Mouse (Mus musculus) right cerebral cortex, postnatal 4 days (tissue): ENCODE results near the gene Ccdc28b.

Source experiments
- DNase-seq: peaks from one replicate; pipeline ENCODE4 v3.0.0-alpha.2; 2022

Ccdc28b gene

DNA sequence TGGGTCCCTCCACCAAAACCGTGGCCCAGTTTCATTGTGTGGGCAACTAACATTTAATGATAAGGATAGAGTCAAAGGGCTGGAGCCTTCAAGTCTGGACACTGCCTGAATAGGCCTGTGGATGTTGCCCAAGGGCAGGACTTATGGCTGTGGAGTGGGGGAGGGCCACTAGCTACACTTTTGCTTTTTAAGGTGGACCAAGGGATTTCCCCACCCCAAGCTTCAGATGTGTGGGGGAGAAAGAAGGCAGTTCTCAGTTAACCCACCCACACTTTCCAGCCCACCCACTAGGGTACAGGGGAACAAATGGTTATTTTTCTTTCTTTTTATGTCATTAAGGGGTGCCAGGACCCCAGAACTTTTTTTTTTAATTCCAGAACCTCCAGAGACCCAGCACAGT lies 39.4 kb downstream of the Ccdc28b start:
- DNase-seq, result no peak

DNA sequence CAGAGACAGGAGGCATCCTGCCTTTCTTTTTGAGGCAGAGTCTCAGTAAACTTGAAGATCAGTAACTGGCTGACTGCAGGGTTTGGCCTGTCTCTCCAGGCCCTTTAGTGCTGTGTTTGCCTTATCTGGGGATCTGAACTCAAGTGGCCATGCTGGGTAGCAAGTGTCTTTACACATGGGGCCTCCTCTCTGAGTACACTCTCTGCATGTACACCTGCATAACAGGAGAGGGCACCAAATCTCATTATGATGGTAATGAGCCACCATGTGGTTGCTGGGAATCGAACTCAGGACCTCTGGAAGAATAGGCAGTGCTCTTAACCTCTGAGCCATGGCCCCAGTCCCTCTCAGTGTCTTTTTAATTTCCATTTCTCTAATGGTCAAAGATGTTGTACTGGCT lies 41.5 kb downstream of the Ccdc28b start:
- DNase-seq, result no peak

DNA sequence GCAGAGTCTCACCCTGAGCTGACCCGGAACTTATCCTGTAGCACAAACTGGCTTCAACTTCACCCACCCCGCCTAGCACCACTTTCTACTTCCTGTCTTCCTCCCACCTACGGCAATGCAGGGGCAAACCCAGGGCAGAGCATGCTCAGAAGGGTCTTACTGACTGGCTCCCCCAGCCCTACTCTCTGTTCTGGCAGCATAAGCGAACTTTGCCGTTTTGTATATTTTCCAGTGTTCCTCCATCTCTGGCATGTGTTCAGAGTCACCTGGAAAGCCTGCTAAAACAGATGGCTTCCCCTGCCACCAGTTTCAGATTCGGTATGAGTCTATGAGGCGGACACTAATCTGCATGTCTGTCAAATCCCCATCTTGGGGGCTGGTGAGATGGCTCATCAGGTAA lies 43.4 kb downstream of the Ccdc28b start:
- DNase-seq, result no peak

DNA sequence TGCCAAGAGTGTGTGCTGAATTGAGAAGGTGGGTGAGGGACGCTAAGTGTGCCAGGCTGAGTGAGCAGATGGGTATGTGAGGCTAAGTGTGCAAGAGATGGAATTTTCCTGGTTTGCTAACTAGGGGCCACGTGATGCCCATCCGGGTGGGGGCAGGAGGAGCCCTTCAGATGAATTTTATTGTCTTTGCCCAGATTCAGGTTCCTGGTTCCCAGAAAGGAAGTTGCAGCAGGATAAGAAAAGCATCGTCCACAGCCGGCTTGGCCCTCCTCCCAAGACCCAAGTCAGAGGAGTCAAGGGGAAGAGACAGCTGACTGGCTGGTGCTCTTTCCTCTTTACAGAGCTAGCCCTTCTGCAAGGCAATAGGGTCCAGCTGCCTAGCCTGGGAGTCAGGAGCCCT lies 45.3 kb downstream of the Ccdc28b start, which contains the start of gene Fam167b:
Fam167b (minus strand) TSS at position 84 of the 400 bp plus-strand sequence.
- DNase-seq, result no peak

DNA sequence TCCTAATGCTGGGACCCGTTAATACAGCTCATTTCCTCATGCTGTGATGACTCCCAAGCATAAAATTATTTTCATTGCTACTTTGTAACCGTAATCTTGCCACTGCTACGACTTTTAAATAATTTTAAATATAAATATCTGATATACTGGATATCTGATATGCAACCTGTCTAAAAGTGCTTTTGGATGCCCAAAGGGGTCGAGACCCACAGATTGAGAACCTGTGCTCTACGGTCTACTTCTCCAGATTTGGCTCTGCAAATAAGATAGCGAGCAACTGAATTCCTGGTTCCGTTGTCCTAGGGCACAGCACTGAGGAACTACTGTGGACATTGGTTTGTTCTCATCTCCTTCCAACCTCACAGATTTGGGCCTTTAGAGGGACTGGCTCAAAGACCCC lies 46.1 kb downstream of the Ccdc28b start:
- no peak for DNase-seq

DNA sequence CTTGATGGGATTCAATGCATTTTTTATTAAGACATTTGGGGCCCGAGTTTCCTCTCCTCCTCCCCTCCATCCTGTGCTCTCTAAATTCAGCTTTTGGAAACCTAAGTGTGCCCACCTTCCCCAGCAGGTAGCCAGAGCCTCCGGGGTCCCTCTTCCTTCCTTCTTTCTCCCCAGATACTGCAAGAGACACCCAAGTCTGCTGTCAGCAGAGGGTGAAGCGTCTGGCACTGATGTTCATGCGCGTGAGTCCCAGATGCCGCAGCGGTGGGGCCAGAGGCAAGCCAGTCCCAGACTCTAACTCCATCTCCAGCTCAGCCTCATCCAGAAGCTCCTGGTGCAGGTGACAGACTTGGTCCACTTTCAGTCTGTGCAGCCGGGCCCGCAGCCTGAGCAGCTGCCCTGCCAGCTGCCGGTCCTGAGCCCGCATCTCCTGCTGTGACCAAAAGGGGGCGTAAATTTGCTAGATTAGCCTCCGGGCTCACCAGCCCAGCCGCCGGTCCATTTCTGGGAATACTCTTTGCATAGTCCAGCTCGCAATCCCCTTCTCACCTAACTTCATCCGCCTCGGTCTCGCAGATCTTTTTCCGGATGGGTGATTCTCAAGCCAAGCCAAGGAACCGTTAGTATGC lies 46.8 kb downstream of the Ccdc28b start:
- DNase-seq, result peak; percentile 53

DNA sequence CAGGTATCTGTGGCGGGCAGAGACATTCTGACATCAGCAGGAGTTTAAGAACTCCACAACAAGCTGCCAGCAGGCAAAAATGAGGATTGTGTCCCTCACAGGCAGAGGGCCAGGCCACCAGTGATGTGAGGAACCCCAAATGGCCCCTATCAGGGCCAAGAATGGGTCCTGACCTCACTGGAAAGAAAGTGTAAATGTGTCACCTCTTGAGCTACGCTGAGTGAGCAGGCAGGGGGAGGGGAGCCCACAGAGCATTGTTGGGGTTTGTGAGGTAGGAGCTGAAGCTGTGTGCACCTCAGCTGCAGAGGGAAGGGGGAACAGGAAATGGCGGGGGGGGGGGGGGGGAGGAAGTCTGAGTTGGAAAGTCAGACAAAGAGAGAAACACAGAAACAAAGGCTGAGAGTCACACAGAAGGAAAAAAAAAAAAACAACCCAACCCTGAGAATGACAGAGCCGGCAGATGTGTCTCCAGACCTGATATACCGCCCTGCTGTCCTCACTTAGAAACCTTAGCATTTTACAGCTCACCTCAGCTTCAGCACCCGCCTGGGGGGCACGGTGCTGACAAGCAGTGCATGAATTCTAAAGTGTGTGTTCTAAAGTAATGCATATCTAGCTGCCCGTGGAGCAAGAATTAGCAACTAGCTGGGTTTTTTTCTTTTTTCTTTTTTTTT lies 48.4 kb downstream of the Ccdc28b start:
- DNase-seq, result no peak

DNA sequence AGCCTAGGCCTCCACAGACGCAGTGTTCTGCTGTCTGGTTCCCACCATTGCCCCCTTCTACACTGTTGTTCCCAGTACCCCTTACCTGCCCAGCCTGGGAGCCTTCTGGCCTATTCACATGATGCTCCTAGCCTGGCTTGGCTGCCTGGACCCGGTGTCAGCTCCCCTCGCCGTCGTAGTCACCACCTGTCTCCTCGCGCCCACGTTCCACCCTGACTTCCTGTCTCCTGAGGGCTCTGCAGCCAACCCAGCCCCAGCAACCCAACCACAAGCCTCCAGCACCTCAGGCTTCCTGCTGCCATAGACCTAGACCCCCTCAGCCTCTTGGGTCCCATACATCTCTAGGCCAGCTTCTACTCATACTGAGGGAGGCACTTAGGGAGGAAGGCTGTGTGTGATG lies 50.3 kb downstream of the Ccdc28b start, which contains the start of gene Lck:
Lck (minus strand) TSS at position 212 of the 400 bp plus-strand sequence.
- DNase-seq, result no peak

DNA sequence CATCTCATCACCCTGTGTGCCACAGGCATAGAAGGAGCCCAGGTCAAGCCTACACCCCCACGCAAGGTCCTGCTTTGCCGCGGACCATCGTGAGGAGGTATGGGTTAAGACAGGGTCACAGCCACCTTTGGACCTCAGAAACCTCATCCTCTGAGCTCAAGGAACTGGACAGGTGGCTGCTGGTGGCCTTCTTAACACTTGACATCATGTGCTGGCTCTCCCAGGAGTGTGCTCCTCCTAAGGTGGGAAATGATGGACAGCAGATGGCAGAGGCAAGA lies 50.7 kb downstream of the Ccdc28b start:
- no peak for DNase-seq

DNA sequence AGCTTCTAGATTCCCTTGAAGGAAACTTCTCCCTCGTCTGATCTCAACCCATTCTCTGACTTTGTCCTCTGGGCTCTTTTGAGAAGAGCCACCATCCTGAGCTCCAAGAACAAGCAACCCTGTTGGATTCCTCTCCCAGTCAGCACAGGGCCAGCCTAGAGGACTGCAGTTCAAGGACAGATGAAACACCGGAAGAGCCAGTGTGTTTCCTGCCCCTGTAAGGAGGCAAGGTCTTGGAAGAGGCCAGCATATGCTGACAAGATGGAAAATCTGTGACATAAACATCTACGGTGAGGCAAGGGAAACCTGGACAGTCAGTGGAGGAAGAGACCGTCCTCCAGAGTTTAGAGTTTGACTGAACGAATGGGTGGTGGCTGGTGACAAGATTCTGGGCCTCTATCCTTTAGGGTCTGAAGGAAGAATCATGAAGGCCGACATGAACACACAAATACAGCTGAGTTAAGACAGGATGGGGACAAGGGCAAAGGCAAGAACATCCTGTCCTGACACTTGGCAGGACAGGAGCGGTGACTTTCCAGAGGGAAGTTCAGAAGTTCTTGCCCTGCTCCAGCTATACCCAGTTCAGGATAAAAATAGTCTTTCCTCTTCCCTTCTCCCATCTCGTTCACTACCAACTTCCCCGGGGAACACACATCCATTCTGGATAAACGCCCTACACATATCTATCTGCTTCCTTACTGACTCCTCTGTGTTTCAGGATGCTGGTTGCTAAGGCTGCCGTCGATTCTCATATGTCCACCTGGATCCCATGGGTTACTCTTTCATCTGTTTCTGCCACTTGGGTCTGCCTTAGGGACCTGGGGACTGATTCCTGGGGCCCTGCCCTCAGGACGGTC lies 51.3 kb downstream of the Ccdc28b start:
- no peak for DNase-seq

DNA sequence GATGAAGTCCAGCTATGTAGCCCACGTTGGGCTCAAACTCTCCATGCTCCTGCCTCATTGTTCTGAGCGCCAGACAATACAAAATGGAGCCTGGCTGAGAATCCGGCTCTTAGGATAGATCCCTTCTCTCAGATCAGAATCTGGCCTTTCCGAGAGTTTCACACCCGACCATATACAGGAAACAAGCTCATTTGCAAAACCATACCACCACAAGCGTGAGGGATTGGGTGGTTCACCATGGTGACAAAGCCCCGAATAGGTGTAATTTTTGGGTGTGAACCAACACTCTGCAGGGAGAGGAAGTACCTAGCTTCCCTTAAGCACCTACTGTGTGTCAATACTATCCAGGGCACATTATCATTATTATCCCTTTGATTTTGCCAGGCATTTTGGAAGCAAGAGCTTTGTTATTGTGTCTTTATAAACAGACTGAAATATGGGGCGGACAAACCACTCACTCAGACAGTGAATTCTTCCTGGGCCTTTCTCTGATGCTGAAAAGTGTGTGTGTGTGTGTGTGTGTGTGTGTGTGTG lies 52.1 kb downstream of the Ccdc28b start:
- DNase-seq, result no peak

DNA sequence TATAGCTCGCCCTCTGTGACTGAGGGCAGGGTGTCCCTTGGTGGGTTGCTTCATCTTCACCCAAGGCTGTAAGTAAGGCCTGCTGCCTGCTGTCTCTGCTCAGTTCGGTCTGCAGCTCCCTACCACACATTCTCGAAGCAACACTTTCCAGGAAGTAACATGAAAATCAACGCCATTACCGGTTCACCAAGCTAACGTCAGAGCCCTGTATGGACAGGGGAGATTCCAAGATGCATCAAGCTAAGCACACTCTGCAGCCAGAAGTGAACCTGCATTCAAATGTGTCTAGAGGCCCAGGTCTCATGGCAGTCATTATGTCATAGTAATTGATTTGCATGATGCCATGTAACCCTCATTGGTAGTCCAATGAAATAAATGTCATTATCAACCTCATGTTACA lies 53.7 kb downstream of the Ccdc28b start:
- no peak for DNase-seq
